Mouse (Mus musculus): ENCODE measurements at regions not wholly inside any gene's neighbourhood (a gene's known extent, or its start where the extent isn't known, plus 50 kb on each side); places are given as distances from the start of the nearest gene placed in this dataset.
"Not testable (repeated sequence)": the region's sequence is repeated elsewhere in the genome, so short reads cannot be mapped to it uniquely, and the experiment has no call there.

GRCm38 (mm10) chr13:35606857-35607561 is 52.6 kb upstream of the Cdyl start:
- not testable (repeated sequence) for TF ChIP-seq CTCF (IDR thresholded peaks at IDR 0.05; ENCODE audit: low read depth, low read length); POLR2A (IDR thresholded peaks at IDR 0.05; ENCODE audit: extremely low read depth, insufficient read depth, low read length)
